Mouse (Mus musculus) gastrocnemius, adult 8-10 months (tissue): ENCODE measurements at regions not wholly inside any gene's neighbourhood (a gene's known extent, or its start where the extent isn't known, plus 50 kb on each side); places are given as distances from the start of the nearest gene placed in this dataset.
"Not testable (repeated sequence)": the region's sequence is repeated elsewhere in the genome, so short reads cannot be mapped to it uniquely, and the experiment has no call there.

Source experiments
- DNase-seq, 2 experiments: peaks; one replicate each; pipeline ENCODE4 v3.0.0; 2022; ENCODE audit warnings: low spot score in 2 of 2

- no peak for DNase-seq
These were observed 142.0 kb upstream of the Cntnap4 start for GRCm38 (mm10) chr8:112427721-112428389.

GRCm38 (mm10) chr8:112411968-112412367 is 157.9 kb upstream of the Cntnap4 start:
- no peak for DNase-seq

- no peak for DNase-seq
These were observed 158.6 kb upstream of the Cntnap4 start for GRCm38 (mm10) chr8:112411213-112411612.

DNA sequence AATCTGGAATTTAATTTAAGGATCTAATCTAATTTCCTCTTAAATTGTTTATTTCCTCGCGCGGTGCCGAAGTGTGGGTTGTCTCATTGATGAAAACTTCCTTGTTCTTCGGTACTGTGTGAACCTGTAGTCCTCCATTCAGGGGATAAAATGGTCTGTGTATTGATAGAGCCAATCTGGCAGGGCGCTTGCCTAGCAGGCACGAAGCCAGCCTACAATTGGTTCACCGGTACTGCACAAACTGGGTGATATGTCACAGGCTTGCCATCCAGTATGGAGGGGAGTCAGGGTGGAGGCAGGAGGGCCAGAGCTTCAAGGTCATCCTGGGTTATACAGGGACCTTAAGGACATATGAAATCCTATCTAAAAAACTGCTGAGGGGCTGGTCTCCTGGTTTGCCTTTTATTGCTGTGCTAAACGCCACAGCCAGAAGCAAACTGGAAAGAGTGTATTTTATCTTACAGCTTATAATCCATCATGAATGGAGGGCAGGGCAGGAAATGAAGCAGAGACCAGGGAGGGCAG is 161.6 kb upstream of the Cntnap4 start:
- no peak for DNase-seq

DNA sequence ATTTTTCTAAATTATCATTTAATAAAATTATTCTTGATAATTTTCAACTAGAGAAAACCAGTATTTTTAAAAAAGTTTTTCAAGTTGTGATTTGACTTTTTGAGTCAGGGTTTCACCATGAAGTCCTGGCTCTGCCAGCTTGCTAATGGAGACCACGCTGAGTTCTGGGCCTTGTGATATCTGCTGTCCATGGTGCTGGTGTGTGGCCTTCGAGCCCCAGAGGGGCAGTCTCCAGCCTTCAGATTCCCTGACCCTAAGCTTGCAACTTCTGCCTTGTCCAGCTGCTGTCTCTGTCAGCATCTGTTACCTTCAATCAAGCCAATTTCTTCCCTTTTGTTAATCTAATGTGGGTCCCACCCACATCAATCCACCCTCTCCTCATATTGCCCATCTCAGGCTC is 165.8 kb upstream of the Cntnap4 start:
- no peak for DNase-seq

- DNase-seq: no peak
These were observed 172.4 kb upstream of the Cntnap4 start for GRCm38 (mm10) chr8:112397438-112397837.

- no peak for DNase-seq
These were observed 179.7 kb upstream of the Cntnap4 start for GRCm38 (mm10) chr8:112390108-112390507.

DNA sequence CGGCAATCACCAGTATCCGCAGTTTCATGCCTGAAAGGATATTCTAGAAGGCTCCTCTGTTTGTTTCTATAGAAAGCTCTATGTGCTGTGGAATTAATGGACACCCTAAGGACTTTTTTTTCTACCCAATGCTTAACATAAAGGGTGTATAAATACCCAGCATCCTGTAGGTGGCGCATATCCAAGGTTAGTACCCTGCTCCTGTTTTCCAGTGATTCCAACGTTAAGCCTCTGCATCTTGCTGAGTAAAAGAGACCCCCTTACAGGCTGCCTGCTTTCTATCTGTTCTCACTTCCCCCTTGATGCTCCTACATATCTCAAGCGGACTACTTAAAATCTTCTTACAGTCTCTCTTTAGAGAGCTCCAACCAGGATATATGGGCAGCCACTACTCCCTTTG is 221.5 kb upstream of the Cntnap4 start:
- no peak for DNase-seq

- no peak for DNase-seq
These were observed 236.7 kb upstream of the Cntnap4 start for GRCm38 (mm10) chr8:112333171-112333570.

DNA sequence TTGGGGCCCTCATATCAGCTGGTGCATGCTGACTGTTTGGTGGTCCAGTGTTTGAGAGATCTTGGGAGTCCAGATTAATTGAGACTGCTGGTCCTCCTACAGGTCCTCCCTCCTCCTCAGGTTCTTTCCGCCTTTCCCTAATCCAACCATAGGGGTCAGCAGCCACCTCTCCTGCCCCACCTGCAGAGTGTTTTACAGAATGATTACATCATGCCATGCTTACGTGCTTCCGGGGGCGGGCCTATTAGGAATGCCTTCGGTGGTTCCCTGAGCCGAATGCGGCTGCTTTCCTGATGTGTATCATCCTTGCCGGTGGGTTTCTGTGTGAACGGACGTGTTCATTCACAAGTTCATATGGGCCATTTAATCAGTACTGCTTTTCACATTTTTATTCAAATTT is 237.8 kb upstream of the Cntnap4 start:
- no peak for DNase-seq

- no peak for DNase-seq
These were observed 260.0 kb upstream of the Cntnap4 start for GRCm38 (mm10) chr8:112309816-112310215.

GRCm38 (mm10) chr8:112308354-112308753 is 261.5 kb upstream of the Cntnap4 start:
- DNase-seq: no peak

- no peak for DNase-seq
These were observed 272.8 kb upstream of the Cntnap4 start for GRCm38 (mm10) chr8:112297021-112297420.

DNA sequence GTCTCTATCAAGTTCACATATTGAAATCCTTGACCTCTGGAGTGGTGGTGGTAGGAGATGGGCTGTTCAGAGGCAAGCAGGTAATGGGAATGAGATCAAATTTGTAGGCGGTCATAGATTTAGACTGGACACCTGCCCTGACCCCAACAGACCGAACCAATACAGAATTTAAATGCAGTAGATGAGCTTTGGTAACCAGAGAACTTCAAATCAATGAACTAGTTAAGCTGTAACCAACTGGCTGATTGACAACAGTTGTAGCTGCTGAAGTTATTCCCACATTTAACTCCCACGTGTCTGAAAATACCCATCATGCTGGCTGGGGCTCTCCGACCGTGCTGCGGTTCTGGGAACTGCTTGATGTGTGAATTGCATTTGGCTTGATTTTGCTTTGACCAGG is 268.5 kb upstream of the Gm6793 start:
- DNase-seq: no peak

GRCm38 (mm10) chr8:112269598-112269997 is 254.8 kb upstream of the Gm6793 start:
- no peak for DNase-seq

GRCm38 (mm10) chr8:112269214-112269566 is 254.4 kb upstream of the Gm6793 start:
- no peak for DNase-seq

GRCm38 (mm10) chr8:112268544-112269213 is 253.8 kb upstream of the Gm6793 start:
- DNase-seq: no peak

- no peak for DNase-seq
These were observed 243.2 kb upstream of the Gm6793 start for GRCm38 (mm10) chr8:112257922-112258475.

DNA sequence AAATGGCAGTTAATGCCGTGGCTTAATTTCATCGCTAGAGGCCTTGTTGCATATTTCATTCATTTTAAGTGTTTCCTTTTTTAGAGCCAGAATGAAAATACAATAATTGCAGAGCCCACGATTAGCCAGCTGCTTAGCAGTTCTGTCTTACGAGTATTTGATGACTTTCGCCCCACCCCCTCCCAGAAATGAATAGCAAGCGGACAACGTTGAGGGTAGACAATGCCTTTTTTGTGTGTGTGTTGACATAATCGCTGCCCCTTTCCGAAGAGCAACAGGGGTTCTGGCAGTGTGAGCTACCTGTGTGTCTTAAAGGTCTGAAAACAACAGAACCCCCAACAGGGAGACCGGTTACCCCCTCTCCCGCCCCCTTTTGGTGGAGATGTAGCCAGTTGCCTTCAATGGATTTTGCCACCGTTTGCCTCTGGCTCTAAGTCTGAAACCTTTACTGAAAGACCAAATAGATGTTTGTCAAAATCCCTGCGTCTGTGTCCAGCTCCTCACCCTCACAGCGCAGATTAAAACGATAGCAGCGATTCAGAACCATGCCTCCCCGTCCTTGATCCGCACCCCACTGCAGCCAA is 242.6 kb upstream of the Gm6793 start:
- no peak for DNase-seq

GRCm38 (mm10) chr8:112246629-112247028 is 231.8 kb upstream of the Gm6793 start:
- DNase-seq: not testable (repeated sequence)

DNA sequence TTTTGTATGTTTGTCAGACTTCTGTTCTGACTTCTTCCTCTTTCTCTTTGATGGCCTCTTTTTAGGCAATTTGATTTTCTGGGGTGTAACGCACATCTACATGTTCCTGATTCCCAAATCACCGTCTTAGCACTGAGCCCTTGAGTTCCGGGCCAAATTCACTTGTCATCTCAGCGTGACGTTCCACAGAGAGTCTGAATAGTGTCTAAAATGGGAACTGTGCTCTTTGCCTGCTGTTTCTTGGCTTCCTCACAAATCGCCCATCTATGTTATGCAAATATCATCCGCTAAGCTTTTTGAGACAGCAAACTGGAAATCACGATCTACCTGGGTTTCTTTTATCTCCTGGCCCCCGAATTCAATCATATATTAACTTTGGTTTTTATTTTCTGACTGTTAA is 223.8 kb upstream of the Gm6793 start:
- DNase-seq: no peak

GRCm38 (mm10) chr8:112236751-112237150 is 221.9 kb upstream of the Gm6793 start:
- DNase-seq: not testable (repeated sequence)
